Mouse (Mus musculus) mesoderm, embryonic 11.5 days (tissue): ENCODE measurements around the gene Atf1.

Experiments used
- DNase-seq: peaks from one replicate; pipeline ENCODE4 v3.0.0-alpha.2; 2012; ENCODE audit warnings: low read depth, low spot score

The Atf1 gene

DNA sequence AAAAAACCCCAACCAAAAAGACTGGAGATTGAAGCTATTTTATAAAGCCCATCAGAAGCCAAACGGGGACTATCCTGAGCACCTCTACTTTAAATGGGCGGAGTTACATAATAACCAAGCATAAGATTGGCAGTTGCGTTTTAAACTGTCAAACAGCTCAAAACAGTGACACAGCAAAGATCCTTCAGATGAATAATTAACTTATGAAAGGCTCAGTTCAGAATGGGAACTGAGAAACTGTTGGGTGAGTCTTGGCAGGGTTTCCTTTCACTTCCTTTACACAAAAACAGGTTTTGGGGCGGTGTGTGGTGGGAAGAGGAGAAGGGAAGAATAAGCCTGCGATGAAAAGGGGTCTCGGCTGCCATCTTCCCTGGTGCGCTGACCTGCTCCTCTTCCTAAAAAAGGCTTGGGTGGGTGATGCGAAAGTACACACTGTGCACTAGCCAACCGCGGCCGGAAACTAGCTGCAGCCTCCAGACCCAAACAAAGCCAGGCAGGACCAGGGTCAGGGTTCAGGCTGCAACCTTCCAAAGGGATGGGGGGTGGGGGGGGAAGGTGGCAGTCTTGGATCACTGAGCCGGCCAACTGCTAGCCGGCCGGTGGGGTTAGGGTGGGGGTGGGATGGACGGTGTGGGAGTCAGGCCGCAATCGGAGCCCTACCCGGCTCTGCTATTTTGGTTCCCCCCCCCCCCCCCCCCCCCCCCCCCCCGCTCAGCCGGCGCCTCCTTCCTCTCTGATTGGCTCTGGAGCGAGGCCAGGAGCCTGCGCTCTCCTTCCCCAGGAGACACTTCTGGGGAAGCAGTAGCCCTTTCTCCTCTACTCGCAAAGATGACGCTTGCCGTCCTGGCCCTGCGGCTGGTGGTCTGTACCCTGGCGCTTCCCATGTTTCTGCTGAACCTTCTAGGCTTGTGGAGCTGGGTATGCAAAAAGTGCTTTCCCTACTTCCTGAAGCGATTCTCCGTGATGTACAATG, 76.7 kb downstream of the Atf1 start, which contains the start of gene Mettl7a1:
Mettl7a1 (plus strand) TSS at position 122 of the 973 bp plus-strand sequence.
- peak; percentile 81 for DNase-seq

DNA sequence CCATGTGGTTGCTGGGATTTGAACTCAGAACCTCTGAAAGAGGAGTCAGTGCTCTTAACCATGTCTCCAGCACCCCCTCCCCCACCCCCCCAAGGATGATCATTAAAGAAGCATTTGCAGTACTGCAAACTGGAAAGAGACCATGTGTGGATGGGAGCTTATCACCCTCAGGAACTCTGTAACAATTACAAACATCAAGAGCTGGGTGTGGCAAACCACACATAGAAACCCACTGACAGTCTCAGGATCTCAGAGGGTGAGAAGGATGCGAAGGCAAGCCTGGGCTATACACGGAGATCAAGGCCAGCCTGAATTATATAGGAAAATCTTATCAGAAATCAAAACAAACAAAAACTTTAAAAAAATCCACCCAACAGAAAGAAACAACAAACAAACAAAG, 78.6 kb downstream of the Atf1 start:
- DNase-seq, result no peak

DNA sequence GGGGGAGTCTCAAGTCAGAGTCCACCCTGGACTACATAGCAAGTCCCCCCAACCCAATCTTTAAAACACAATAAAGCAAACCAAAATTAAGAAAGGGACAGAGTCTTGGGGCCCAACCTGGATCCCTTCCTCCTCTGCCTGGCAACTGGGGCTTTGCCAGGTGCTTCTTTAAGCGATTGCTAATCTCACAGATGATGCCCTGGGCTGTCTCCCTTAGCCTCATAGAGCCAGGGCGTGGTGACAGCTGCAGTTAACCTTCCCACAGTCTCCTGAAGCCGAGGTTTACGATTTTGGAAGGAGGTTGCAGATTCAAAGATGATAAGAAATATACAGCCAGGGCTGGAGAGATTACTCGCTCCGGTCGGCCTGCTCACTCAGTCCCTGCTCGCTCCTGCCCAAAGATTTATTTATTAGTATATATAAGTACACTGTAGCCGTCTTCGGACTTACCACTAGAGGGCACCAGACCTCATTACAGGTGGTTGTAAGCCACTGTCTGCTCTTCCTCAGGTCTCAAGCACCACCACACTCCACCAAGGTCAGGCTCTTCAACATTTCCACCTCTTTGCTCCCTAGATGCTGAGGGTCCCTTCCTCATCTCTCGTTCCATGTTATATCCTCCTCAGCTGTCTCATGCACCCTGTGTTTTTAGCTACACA, 79.9 kb downstream of the Atf1 start:
- peak; percentile 73 for DNase-seq
